Mouse (Mus musculus): Measurements from ENCODE around the gene Olfr1288. TPM values are rescaled to one million over a fixed set of nuclear protein-coding genes. Genes with fewer than 3 reads are reported as not detected.

The Olfr1288 gene
- not detected in 2 replicates for polyA plus RNA-seq (2016; fragmentation: Nextera tagmentation; extraction: Ambion mirVana)

GRCm38 (mm10) chr2:111473801-111474200, at the start of gene Olfr1288:
Gene Olfr1288, plus strand, starts transcription at chr2:111474101.
- Histone ChIP-seq H3K9ac (no peak within 1 kb of the TSS), H3K27me3 (replicated peaks) (no peaks in the 10 kb centered on the region), H3K4me2 (no peak within 1 kb of the TSS), H3K27ac (ENCODE audit: poor library complexity, severe bottlenecking) (no peak within 1 kb of the TSS), H3K4me1 (replicated peaks) (no peaks in the 10 kb centered on the region), H3K36me3 (no peaks in the 10 kb centered on the region), H3K9me3 (replicated peaks) (peaks cover 8% of the 10 kb centered on the region; the same call in 1 of the 2 replicates), H3K4me3 (no peak within 1 kb of the TSS)
- ATAC-seq (ENCODE audit: insufficient number of reproducible peaks, low FRiP score), result no peak
- WGBS, result 76% methylated on average over 1 of the region's 1 CpGs

- no peaks in the 10 kb centered on the region for H3K4me1 ChIP-seq (replicated peaks)
- no peak within 1 kb of the TSS for H3K27ac ChIP-seq (ENCODE audit: poor library complexity, severe bottlenecking)
- ATAC-seq (ENCODE audit: insufficient number of reproducible peaks, low FRiP score), result no peak
- no peak within 1 kb of the TSS for H3K9ac ChIP-seq
- no peaks in the 10 kb centered on the region for H3K27me3 ChIP-seq (replicated peaks)
- H3K9me3 ChIP-seq (replicated peaks), result no peaks in the 10 kb centered on the region
- 58% methylated on average over 1 of the region's 1 CpGs for WGBS
- no peak within 1 kb of the TSS for H3K4me2 ChIP-seq
- no peaks in the 10 kb centered on the region for H3K36me3 ChIP-seq
- no peak within 1 kb of the TSS for H3K4me3 ChIP-seq
These were observed 25.1 kb upstream of the Olfr1288 start, which contains the start of gene Olfr1287 for GRCm38 (mm10) chr2:111448842-111449241. Gene Olfr1287, plus strand, starts transcription at chr2:111449142.

- Histone ChIP-seq H3K4me1 (replicated peaks) (no peaks in the 10 kb centered on the region), H3K27me3 (replicated peaks) (no peaks in the 10 kb centered on the region), H3K27ac (ENCODE audit: poor library complexity, severe bottlenecking) (no peak within 1 kb of the TSS), H3K4me3 (no peak within 1 kb of the TSS), H3K36me3 (no peaks in the 10 kb centered on the region), H3K4me2 (no peak within 1 kb of the TSS), H3K9ac (no peak within 1 kb of the TSS), H3K9me3 (replicated peaks) (no peaks in the 10 kb centered on the region)
- 68% methylated on average over 1 of the region's 1 CpGs for WGBS
- no peak for ATAC-seq (ENCODE audit: insufficient number of reproducible peaks, low FRiP score)
These were observed 6.6 kb downstream of the Olfr1288 start, which contains the start of gene Olfr1289 for GRCm38 (mm10) chr2:111480519-111480918. Gene Olfr1289, plus strand, starts transcription at chr2:111480819.

GRCm38 (mm10) chr2:111493729-111494128, 19.8 kb downstream of the Olfr1288 start, which contains the start of gene Olfr1290:
Gene Olfr1290, minus strand, starts transcription at chr2:111493829.
- no peak for ATAC-seq (ENCODE audit: insufficient number of reproducible peaks, low FRiP score)
- Histone ChIP-seq H3K9ac (no peak within 1 kb of the TSS), H3K4me1 (replicated peaks) (no peaks in the 10 kb centered on the region), H3K4me3 (no peak within 1 kb of the TSS), H3K27me3 (replicated peaks) (no peaks in the 10 kb centered on the region), H3K27ac (ENCODE audit: poor library complexity, severe bottlenecking) (no peak within 1 kb of the TSS), H3K4me2 (no peak within 1 kb of the TSS), H3K9me3 (replicated peaks) (no peaks in the 10 kb centered on the region), H3K36me3 (no peaks in the 10 kb centered on the region)
- 70% methylated on average over 5 of the region's 5 CpGs for WGBS

- Histone ChIP-seq H3K4me1 (replicated peaks) (no peaks in the 10 kb centered on the region), H3K4me3 (no peak within 1 kb of the TSS), H3K36me3 (no peaks in the 10 kb centered on the region), H3K27me3 (replicated peaks) (no peaks in the 10 kb centered on the region), H3K9ac (no peak within 1 kb of the TSS), H3K9me3 (replicated peaks) (no peaks in the 10 kb centered on the region), H3K27ac (ENCODE audit: poor library complexity, severe bottlenecking) (no peak within 1 kb of the TSS), H3K4me2 (no peak within 1 kb of the TSS)
- ATAC-seq (ENCODE audit: insufficient number of reproducible peaks, low FRiP score), result no peak
- 84% methylated on average over 3 of the region's 3 CpGs for WGBS
These were observed 23.0 kb downstream of the Olfr1288 start, which contains the start of gene Olfr1291-ps1 for GRCm38 (mm10) chr2:111496880-111497279. Gene Olfr1291-ps1, plus strand, starts transcription at chr2:111497180.

GRCm38 (mm10) chr2:111517451-111517850, 43.5 kb downstream of the Olfr1288 start:
- no peak overlapping the region for H3K27ac ChIP-seq (ENCODE audit: poor library complexity, severe bottlenecking)
- H3K4me1 ChIP-seq (replicated peaks), result no peaks in the 10 kb centered on the region
- no peaks in the 10 kb centered on the region for H3K27me3 ChIP-seq (replicated peaks)
- no peaks in the 10 kb centered on the region for H3K36me3 ChIP-seq
- no peak for ATAC-seq (ENCODE audit: insufficient number of reproducible peaks, low FRiP score)
- no peak overlapping the region for H3K4me2 ChIP-seq
- H3K9ac ChIP-seq, result no peak overlapping the region
- H3K9me3 ChIP-seq (replicated peaks), result peaks cover 14% of the 10 kb centered on the region
- no peak overlapping the region for H3K4me3 ChIP-seq
- WGBS, result 88% methylated on average over 10 of the region's 10 CpGs

- Histone ChIP-seq H3K9me3 (replicated peaks) (peaks cover 10% of the 10 kb centered on the region; the same call in 1 of the 2 replicates), H3K27ac (ENCODE audit: poor library complexity, severe bottlenecking) (no peak within 1 kb of the TSS), H3K27me3 (replicated peaks) (no peaks in the 10 kb centered on the region), H3K9ac (no peak within 1 kb of the TSS), H3K4me3 (no peak within 1 kb of the TSS), H3K36me3 (no peaks in the 10 kb centered on the region), H3K4me2 (no peak within 1 kb of the TSS), H3K4me1 (replicated peaks) (no peaks in the 10 kb centered on the region)
- WGBS, result 75% methylated on average over 1 of the region's 1 CpGs
- no peak for ATAC-seq (ENCODE audit: insufficient number of reproducible peaks, low FRiP score)
These were observed 51.0 kb downstream of the Olfr1288 start, which contains the start of gene Olfr1293-ps for GRCm38 (mm10) chr2:111524903-111525302. Gene Olfr1293-ps, plus strand, starts transcription at chr2:111525203.

Other genes starting within 250 kb of the Olfr1288 start
- not detected in 2 replicates for gene 4930430A15Rik, start 244.5 kb upstream of the Olfr1288 start, polyA plus RNA-seq (2016; fragmentation: Nextera tagmentation; extraction: Ambion mirVana)
- not detected in 2 replicates for gene Olfr1275, start 238.8 kb upstream of the Olfr1288 start, polyA plus RNA-seq (2016; fragmentation: Nextera tagmentation; extraction: Ambion mirVana)
- not detected in 2 replicates for gene Olfr1276, start 219.6 kb upstream of the Olfr1288 start, polyA plus RNA-seq (2016; fragmentation: Nextera tagmentation; extraction: Ambion mirVana)
- not detected in 2 replicates for gene Olfr1277, start 200.0 kb upstream of the Olfr1288 start, polyA plus RNA-seq (2016; fragmentation: Nextera tagmentation; extraction: Ambion mirVana)
- gene Olfr1278, start 184.0 kb upstream of the Olfr1288 start, polyA plus RNA-seq (2016; fragmentation: Nextera tagmentation; extraction: Ambion mirVana), result not detected in 2 replicates
- gene Olfr1279, start 173.5 kb upstream of the Olfr1288 start, polyA plus RNA-seq (2016; fragmentation: Nextera tagmentation; extraction: Ambion mirVana), result not detected in 2 replicates
- not detected in 2 replicates for gene Olfr1280, start 160.1 kb upstream of the Olfr1288 start, polyA plus RNA-seq (2016; fragmentation: Nextera tagmentation; extraction: Ambion mirVana)
- gene Olfr1281, start 147.6 kb upstream of the Olfr1288 start, polyA plus RNA-seq (2016; fragmentation: Nextera tagmentation; extraction: Ambion mirVana), result not detected in 2 replicates
- not detected in 2 replicates for gene Olfr1282, start 138.0 kb upstream of the Olfr1288 start, polyA plus RNA-seq (2016; fragmentation: Nextera tagmentation; extraction: Ambion mirVana)
- gene Olfr1283, start 107.3 kb upstream of the Olfr1288 start, polyA plus RNA-seq (2016; fragmentation: Nextera tagmentation; extraction: Ambion mirVana), result not detected in 2 replicates
- not detected in 2 replicates for gene Olfr1284, start 98.6 kb upstream of the Olfr1288 start, polyA plus RNA-seq (2016; fragmentation: Nextera tagmentation; extraction: Ambion mirVana)
- gene Olfr1286, start 51.0 kb upstream of the Olfr1288 start, polyA plus RNA-seq (2016; fragmentation: Nextera tagmentation; extraction: Ambion mirVana), result not detected in 2 replicates
- not detected in 2 replicates for gene Olfr1287, start 25.0 kb upstream of the Olfr1288 start, polyA plus RNA-seq (2016; fragmentation: Nextera tagmentation; extraction: Ambion mirVana)
- gene Olfr1289, start 6.7 kb downstream of the Olfr1288 start, polyA plus RNA-seq (2016; fragmentation: Nextera tagmentation; extraction: Ambion mirVana), result not detected in 2 replicates
- gene Olfr1290, start 19.7 kb downstream of the Olfr1288 start, polyA plus RNA-seq (2016; fragmentation: Nextera tagmentation; extraction: Ambion mirVana), result 0.09 and 0.33 TPM in 2 replicates
- gene Olfr1291-ps1, start 23.1 kb downstream of the Olfr1288 start, polyA plus RNA-seq (2016; fragmentation: Nextera tagmentation; extraction: Ambion mirVana), result not detected in 2 replicates
- gene Olfr1293-ps, start 51.1 kb downstream of the Olfr1288 start, polyA plus RNA-seq (2016; fragmentation: Nextera tagmentation; extraction: Ambion mirVana), result not detected in 2 replicates
- gene Olfr1294, start 66.2 kb downstream of the Olfr1288 start, polyA plus RNA-seq (2016; fragmentation: Nextera tagmentation; extraction: Ambion mirVana), result not detected in 2 replicates
- not detected in 2 replicates for gene Olfr1295, start 95.6 kb downstream of the Olfr1288 start, polyA plus RNA-seq (2016; fragmentation: Nextera tagmentation; extraction: Ambion mirVana)
- gene Olfr1297, start 152.4 kb downstream of the Olfr1288 start, polyA plus RNA-seq (2016; fragmentation: Nextera tagmentation; extraction: Ambion mirVana), result not detected in 2 replicates
- gene Olfr1298, start 175.1 kb downstream of the Olfr1288 start, polyA plus RNA-seq (2016; fragmentation: Nextera tagmentation; extraction: Ambion mirVana), result not detected in 2 replicates
- gene Olfr1299, start 187.3 kb downstream of the Olfr1288 start, polyA plus RNA-seq (2016; fragmentation: Nextera tagmentation; extraction: Ambion mirVana), result not detected in 2 replicates

Data from heart, embryonic 12.5 days (tissue).